Mouse (Mus musculus) heart, postnatal 0 days (tissue): ENCODE measurements around the gene Mdga2.

ENCODE experiments used
- CTCF ChIP-seq: IDR thresholded peaks from 2 replicates; pipeline ENCODE4 v1.5.1; 2016; ENCODE audit warnings: antibody characterized with exemption, control low read depth, low read depth
- EP300 ChIP-seq: IDR thresholded peaks from 2 replicates; pipeline ENCODE4 v1.6.1; 2016; ENCODE audit warnings: antibody characterized with exemption, low read depth

DNA sequence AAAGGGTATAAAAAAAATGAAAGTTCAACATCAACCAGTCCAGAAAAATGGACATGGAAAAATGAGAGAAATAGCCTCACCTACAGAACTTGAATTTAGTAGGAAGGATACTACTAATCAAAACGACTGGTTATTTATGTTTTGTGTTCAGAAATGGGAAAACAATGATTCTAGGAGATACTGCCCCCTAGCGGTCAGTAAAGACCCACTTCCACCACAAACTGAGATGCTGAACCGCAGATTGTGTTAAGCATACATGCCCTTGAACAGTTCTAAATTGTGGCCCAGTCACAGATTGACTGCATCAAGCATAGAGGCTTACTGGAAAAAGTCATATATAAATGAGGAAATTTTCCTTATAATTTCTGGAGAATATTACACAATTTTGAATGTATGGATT, 369.2 kb downstream of the Mdga2 start:
- no peak for TF ChIP-seq EP300
- TF ChIP-seq CTCF = peak; percentile 47
